Mouse (Mus musculus) intestine, embryonic 14.5 days (tissue): ENCODE data around the gene Duxbl3. TPM values are rescaled to one million over a fixed set of nuclear protein-coding genes. Genes with fewer than 3 reads are reported as not detected.
"Not testable (repeated sequence)": the region's sequence is repeated elsewhere in the genome, so short reads cannot be mapped to it uniquely, and the experiment has no call there.

Source experiments
- ATAC-seq: fragments of 200-750 bp; cut with Nextera tagmentation; replicated peaks from 2 replicates; pipeline ENCODE4 v1.8.0; 2017; ENCODE audit warnings: low read depth, moderate number of reproducible peaks, moderate TSS enrichment, moderate library complexity; ENCODE audit not compliant: low FRiP score, low TSS enrichment
- DNase-seq: peaks from one replicate; pipeline ENCODE4 v3.0.0-alpha.2; 2018; ENCODE audit warnings: low spot score
- H3K27ac ChIP-seq: fragments of 300-500 bp; sonication (generic); 2 replicates; pipeline ENCODE4 v1.5.1; 2014; ENCODE audit warnings: low read depth, mild to moderate bottlenecking, control low read depth
- H3K27me3 ChIP-seq: fragments of 300-500 bp; sonication (generic); replicated peaks from 2 replicates; pipeline ENCODE4 v1.6.1; 2014; ENCODE audit warnings: low read length, control low read depth; ENCODE audit not compliant: control insufficient read depth, insufficient read depth
- H3K36me3 ChIP-seq: fragments of 300-500 bp; sonication (generic); 2 replicates; pipeline ENCODE4 v1.6.1; 2014; ENCODE audit warnings: low read length, control low read depth; ENCODE audit not compliant: control insufficient read depth, insufficient read depth
- H3K4me1 ChIP-seq: fragments of 300-500 bp; sonication (generic); replicated peaks from 2 replicates; pipeline ENCODE4 v1.6.1; 2014; ENCODE audit warnings: low read length, control low read depth, mixed read lengths; ENCODE audit not compliant: control insufficient read depth, insufficient read depth
- H3K4me2 ChIP-seq: fragments of 300-500 bp; sonication (generic); 2 replicates; pipeline ENCODE4 v1.6.1; 2014; ENCODE audit warnings: low read length
- H3K4me3 ChIP-seq: fragments of 300-500 bp; sonication (generic); 2 replicates; pipeline ENCODE4 v1.5.1; 2014; ENCODE audit warnings: low read depth, low read length, control low read depth, mixed read lengths
- H3K9ac ChIP-seq: fragments of 300-500 bp; sonication (generic); 2 replicates; pipeline ENCODE4 v1.6.1; 2014; ENCODE audit warnings: mild to moderate bottlenecking, low read length
- H3K9me3 ChIP-seq: fragments of 300-500 bp; sonication (generic); 2 replicates; pipeline ENCODE4 v1.6.1; 2016; ENCODE audit warnings: low read length, control low read depth; ENCODE audit not compliant: control insufficient read depth
- WGBS: fragments of 180-500 bp; shearing (Covaris S2); extraction: QIAGEN DNeasy Blood & Tissue Kit; methylation state at CpG from one replicate; pipeline ENCODE4 v1.1.7; 2014; 5-methylcytosine and 5-hydroxymethylcytosine counted together
- polyA plus RNA-seq: library from polyadenylated mRNA; unstranded; fragments of >200 nt; fragmentation: Nextera tagmentation; extraction: Ambion mirVana; gene quantifications from 2 replicates; pipeline ENCODE4 v1.2.1, GENCODE M21; 2014

The Duxbl3 gene
- 0.98 and 2.0 TPM in 2 replicates for polyA plus RNA-seq

DNA sequence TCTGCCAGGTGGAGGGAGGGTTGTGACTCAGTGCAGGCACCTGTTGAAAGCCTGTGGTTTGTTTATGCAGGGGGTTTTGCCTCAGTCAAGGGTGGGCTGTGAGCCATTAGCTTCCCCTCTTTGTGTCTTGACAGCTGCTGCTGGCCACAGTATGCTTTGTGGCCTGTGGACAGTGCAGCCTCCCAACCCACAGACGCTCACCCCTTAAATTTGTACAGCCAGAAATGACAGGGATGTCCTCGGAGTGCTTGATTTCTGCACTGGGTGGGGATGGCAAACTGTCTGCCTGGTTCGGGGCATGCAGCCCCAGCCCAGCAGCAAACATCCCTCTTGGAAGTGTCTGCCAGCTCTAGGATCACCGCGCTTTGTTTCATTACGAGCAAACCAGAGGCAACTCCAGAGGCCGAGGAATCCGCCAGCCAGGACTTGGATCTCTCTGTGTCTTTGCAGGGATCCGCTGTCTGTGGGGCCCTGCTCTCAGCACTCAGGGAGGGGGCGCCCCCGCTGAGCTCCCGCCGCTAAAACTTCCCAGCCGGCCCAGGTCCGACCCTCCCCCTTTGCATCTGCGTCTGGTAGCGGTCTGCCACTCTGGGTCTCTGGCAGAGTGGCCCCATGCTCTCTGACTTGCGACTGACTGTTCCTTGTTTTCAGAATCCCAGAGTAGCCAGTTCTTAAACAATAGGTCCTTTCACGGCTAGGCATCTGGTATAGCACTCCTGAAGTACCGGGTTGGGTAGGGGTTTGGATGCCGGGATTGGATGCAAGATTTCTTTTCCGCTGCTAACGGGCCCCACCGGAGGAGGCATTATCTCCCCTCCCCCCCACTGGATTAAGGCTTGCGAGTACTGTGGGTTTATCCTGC, at the start of gene Duxbl3:
Duxbl3 (plus strand) TSS at position 207 of the 862 bp plus-strand sequence.
- H3K4me3 ChIP-seq, result not testable (repeated sequence)
- WGBS, result no CpG with 5 or more reads among the region's 25 CpGs

DNA sequence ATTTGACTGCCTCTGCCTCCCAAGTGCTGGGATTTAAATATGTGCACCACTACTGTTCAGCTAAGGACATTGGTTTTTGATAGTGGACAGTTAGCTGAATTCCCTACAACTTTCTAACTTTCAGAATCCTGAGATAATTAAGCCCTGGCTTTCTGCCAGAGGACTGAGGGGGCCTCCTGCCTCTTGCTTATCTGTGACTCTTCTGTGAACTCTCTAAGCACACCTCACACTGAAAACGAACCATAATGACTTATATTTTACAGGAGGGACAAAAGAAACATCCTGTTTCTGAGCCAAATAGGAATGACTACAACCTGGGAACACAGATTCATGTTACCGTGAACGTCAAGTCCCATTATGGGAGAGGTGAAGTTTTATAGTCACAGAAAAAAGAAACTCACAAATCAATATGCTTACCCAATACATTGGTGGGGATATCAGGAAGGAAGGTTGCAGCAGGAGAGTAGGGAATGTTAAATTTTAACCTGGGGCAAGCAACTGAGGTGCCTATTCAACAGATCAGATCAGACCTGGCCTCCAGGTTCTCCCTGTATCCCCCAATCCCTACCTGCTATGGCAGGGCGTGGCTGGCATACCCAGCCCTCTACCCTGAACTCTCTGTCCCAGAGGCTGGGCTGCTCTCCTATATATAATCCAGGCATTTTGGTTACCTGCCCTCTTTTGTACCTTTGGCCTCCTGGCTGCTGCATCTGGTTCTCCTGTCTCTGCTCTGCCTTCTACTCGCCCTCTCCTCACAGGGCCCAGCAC, 41.3 kb upstream of the Duxbl3 start:
- not testable (repeated sequence) for H3K4me2 ChIP-seq, H3K9me3 ChIP-seq, H3K9ac ChIP-seq, H3K27me3 ChIP-seq, H3K4me3 ChIP-seq, H3K36me3 ChIP-seq, H3K4me1 ChIP-seq, H3K27ac ChIP-seq, DNase-seq
- ATAC-seq, result peak; percentile 87
- WGBS, result no CpG with 5 or more reads among the region's 5 CpGs

More for the DNA sequence above, at the start of gene Duxbl3:
- H3K36me3 ChIP-seq, H3K9ac ChIP-seq, H3K4me2 ChIP-seq, H3K4me1 ChIP-seq, DNase-seq, H3K9me3 ChIP-seq, H3K27me3 ChIP-seq, H3K27ac ChIP-seq: not testable (repeated sequence)
- peak; percentile 91 for ATAC-seq

DNA sequence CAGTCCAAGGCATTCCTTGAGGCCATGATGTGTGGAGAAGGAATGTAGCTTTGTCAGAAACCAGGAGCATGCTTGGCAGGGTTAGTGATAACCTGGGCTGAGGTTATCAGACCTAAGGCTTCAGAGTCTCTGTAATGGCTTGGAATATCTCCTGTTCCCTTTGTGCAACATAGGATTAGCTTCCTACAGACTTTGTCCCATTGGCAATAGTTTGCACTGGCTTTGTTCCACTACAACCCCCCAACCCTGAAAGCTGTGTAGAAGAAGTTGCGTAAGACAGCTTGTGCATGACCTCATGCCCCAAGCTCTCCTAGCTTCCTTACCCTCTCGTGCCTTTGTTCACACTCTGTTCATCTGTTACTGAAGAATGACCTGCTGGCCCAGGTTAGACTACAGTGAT, 20.6 kb upstream of the Duxbl3 start:
- no CpG with 5 or more reads among the region's 2 CpGs for WGBS
- H3K4me2 ChIP-seq, result not testable (repeated sequence)

DNA sequence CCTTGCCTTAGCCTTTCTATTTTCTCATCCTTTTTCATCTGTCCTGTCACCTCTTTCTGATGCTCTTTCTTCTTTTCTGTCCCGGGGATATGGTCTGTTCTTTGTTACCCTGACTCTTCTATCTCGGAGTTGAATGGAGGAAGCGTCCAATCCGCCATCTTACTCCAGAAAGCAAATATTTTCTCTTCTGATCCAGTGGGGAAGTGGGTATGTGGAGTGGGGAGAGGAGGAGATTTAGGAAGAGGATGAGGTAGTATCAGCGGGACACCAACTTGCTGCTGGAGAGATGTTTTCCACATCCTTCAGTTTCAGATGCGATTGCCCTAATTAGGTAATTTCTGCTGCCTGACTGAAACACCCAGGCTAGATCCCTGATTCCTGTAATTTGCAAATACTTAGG, 967 bp downstream of the Duxbl3 start:
- not testable (repeated sequence) for DNase-seq, H3K4me2 ChIP-seq, H3K27me3 ChIP-seq, H3K9me3 ChIP-seq, ATAC-seq, H3K27ac ChIP-seq, H3K9ac ChIP-seq, H3K36me3 ChIP-seq, H3K4me1 ChIP-seq, H3K4me3 ChIP-seq
- WGBS, result no CpG with 5 or more reads among the region's 6 CpGs

More for the DNA sequence above, 20.6 kb upstream of the Duxbl3 start:
- H3K4me3 ChIP-seq, ATAC-seq, H3K9ac ChIP-seq, H3K27ac ChIP-seq, H3K4me1 ChIP-seq, DNase-seq, H3K9me3 ChIP-seq, H3K36me3 ChIP-seq, H3K27me3 ChIP-seq: not testable (repeated sequence)

DNA sequence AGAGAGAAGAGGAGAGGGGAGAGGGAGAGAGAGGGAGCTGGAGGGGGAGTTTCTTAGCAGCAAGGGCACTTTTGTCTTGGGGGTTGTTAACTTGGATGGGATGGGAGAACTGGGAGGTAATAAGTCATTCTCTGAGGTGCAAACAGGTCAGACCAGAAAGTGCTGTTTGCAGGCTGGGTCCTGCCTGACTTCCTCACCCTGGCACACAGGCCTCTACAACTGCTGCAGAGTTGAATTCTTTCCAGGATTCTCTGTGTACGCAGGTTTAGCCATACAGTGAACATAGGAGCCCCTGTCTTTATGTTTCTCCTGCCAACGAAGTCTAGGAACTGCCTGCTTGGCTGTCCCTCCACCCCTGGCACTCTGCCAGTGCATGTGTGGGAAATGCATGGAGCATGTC, 29.0 kb downstream of the Duxbl3 start:
- WGBS, result no CpG with 5 or more reads among the region's 2 CpGs
- not testable (repeated sequence) for H3K27ac ChIP-seq, ATAC-seq

DNA sequence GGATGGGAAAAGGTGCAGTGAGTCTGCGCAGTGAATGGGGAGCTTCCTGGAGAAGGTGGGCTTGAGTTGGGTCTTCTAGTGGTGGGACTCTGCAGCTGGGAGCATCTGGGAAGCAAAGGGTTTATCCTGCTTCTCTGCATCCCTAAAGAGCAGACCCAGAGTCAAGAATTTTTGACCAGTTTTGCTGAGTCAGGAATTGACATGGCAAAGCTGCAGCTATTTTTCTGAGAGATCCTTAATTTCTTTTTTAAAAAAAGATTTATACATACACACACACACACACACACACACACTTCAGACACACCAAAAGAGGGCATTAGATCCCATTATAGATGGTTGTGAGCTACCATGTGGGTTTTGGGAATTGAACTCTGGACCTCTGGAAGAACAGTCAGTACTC, 36.1 kb downstream of the Duxbl3 start:
- H3K4me1 ChIP-seq, result no peaks in the 10 kb centered on the region
- ATAC-seq, result no peak
- no peak overlapping the region for H3K27ac ChIP-seq
- H3K4me2 ChIP-seq, result no peak overlapping the region
- H3K36me3 ChIP-seq, result no peaks in the 10 kb centered on the region
- H3K27me3 ChIP-seq, result no peaks in the 10 kb centered on the region
- H3K9me3 ChIP-seq, result no peaks in the 10 kb centered on the region
- 100% methylated on average over 1 of the region's 1 CpGs for WGBS
- no peak overlapping the region for H3K9ac ChIP-seq
- H3K4me3 ChIP-seq, result no peak overlapping the region
- no peak for DNase-seq

More for the DNA sequence above, 29.0 kb downstream of the Duxbl3 start:
- not testable (repeated sequence) for H3K36me3 ChIP-seq, H3K9ac ChIP-seq, H3K4me3 ChIP-seq, H3K27me3 ChIP-seq, H3K4me2 ChIP-seq, H3K4me1 ChIP-seq, DNase-seq, H3K9me3 ChIP-seq

DNA sequence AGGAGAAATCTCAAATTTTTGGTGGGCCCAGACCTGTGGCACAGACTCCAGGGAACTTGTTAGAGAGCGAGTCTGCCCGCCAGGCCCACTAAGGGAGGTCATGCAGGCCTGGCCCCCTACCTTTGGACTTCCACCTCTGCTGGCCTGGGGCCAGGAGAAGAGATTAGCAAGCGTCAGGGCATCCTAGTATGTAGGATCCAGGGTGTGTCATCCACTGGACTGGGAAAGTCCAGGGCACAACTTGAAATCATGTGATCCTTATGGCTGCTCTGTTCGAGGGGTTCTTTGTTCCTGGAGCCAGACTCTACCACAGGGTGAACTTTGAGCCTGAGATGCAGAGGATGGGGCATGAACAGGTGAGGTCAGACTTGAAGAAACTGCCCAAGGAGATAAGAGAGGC, 39.3 kb downstream of the Duxbl3 start:
- WGBS, result 66% methylated on average over 4 of the region's 4 CpGs
- Histone ChIP-seq H3K4me3 (no peak overlapping the region), H3K27ac (no peak overlapping the region), H3K4me1 (no peaks in the 10 kb centered on the region), H3K36me3 (no peaks in the 10 kb centered on the region), H3K27me3 (no peaks in the 10 kb centered on the region), H3K9me3 (no peaks in the 10 kb centered on the region), H3K9ac (no peak overlapping the region), H3K4me2 (no peak overlapping the region)
- ATAC-seq, result peak; percentile 93
- peak; percentile 59 for DNase-seq

DNA sequence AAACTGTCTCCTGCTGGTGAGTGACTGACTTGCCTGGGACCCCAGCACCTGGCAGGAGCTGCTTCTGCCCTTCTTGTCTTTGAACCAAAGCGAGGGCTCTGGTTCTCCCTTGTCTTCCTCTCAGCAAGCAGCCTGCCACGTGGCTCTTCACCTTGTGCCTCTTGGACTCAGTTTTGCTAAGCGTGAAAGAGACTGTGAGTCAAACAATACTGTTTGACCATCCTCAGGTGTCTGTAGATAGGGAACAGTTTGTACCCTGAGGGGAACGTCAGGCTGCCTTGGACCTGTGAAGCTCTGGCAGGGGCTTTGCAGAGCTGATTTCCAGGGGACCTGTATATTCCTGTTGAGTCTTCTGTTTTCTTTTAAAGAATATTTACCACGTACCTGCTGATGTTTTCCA, 39.7 kb downstream of the Duxbl3 start:
- 69% methylated on average over 5 of the region's 5 CpGs for WGBS

More for the DNA sequence above, 39.7 kb downstream of the Duxbl3 start:
- Histone ChIP-seq H3K9me3 (no peaks in the 10 kb centered on the region), H3K4me3 (no peak overlapping the region), H3K36me3 (no peaks in the 10 kb centered on the region), H3K27me3 (no peaks in the 10 kb centered on the region), H3K4me2 (no peak overlapping the region), H3K4me1 (no peaks in the 10 kb centered on the region), H3K9ac (no peak overlapping the region), H3K27ac (no peak overlapping the region)
- ATAC-seq, result no peak
- DNase-seq, result no peak
